Mouse (Mus musculus) spleen, adult 12 weeks (tissue): Measurements from ENCODE around the gene Zscan26.
"Not testable (repeated sequence)": the region's sequence is repeated elsewhere in the genome, so short reads cannot be mapped to it uniquely, and the experiment has no call there.

Experiments
- DNase-seq: peaks from one replicate; pipeline ENCODE4 v3.0.0; 2022; ENCODE audit warnings: low spot score

Zscan26 gene

DNA sequence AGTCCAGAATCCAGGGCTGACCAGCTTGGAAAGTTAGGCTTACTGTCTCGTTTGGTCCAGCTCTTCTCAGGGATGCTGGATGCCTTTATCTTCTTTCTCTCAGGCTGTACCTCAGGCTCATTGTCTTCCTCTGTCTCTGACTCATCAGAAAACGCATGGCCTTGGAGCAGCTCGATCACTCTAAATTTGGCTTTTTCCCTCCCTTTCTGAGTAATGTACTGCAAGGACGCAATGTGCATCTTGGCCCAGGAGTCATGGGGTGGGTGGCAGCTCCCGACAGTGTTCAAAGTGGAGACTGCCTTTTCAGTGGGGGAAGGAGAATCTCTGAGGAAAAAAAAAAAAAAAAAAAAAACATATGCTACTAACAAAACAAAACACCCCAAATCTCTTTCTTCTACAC lies 30.2 kb downstream of the Zscan26 start:
- DNase-seq = no peak

DNA sequence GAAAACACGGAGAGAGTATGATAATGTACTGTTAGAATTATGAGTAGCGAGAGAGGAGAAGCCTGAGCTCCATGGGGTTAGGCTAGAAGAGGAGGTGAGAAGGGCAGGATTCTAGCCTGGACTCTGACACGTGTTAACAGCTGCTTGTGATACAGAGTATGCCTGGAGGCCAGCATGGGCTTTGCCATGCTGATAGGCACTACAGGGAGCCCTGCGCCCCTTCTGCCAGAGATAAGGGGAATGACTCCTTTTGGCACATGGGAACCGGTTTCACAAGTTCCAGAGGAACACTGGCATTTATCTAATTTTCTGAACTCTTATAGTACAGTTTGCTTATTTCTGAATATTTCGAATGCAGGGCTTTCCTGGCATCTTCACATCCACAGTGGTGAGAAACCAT lies 34.7 kb downstream of the Zscan26 start:
- no peak for DNase-seq

DNA sequence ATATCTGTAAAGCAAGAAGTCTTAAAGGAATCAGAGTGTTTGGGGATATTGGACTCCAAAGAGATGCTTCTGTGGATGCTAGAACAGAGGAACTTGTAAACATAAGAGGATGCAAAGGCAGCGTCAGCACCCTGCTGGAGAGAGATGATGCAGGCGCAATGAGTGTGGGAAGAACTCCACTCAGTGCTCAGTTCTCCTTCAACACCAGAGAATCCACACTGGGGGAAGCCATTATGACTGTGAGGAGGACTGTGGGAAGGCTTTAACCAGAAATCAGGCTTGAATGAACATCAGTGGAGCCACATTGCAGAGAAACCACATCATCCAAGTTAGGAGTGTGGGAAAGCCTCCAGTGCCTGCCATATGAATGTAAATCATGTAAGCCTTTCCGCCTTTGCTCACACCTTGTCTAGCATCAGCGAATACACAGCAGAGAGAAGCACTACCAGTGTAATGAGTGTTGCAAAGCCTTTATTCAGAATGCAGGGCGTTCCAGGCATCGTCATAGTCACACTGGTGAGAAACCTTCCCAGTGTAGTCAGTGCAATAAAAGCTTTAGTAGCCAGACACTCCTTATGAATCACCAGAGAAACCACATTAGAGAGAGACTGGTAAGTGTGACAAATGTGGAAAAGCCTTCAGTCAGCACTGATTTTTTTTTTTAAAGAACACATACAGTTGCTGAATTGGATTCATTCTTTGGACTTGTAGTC lies 36.1 kb downstream of the Zscan26 start:
- no peak for DNase-seq

- no peak for DNase-seq
Observed at GRCm38 (mm10) chr13:21415750-21416149, 37.8 kb downstream of the Zscan26 start.

DNA sequence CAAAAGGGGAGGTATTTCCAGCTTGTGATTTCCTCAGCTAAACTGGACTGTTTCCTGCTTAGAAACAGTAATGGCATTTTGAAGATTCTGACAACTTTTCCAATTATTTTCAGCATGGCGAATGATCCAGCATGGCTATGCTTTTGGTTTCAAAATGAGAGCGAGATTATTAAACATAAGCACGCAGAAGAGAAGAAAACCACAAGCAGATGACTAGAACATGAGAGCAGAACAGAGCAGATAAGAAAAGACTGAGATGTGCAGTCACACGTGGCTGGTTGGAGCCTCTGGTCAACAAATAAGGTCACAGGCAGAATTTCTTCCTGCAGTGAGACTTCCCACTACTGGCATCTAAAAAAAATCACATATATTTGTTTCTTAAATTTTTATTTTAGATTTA lies 38.3 kb downstream of the Zscan26 start:
- no peak for DNase-seq

DNA sequence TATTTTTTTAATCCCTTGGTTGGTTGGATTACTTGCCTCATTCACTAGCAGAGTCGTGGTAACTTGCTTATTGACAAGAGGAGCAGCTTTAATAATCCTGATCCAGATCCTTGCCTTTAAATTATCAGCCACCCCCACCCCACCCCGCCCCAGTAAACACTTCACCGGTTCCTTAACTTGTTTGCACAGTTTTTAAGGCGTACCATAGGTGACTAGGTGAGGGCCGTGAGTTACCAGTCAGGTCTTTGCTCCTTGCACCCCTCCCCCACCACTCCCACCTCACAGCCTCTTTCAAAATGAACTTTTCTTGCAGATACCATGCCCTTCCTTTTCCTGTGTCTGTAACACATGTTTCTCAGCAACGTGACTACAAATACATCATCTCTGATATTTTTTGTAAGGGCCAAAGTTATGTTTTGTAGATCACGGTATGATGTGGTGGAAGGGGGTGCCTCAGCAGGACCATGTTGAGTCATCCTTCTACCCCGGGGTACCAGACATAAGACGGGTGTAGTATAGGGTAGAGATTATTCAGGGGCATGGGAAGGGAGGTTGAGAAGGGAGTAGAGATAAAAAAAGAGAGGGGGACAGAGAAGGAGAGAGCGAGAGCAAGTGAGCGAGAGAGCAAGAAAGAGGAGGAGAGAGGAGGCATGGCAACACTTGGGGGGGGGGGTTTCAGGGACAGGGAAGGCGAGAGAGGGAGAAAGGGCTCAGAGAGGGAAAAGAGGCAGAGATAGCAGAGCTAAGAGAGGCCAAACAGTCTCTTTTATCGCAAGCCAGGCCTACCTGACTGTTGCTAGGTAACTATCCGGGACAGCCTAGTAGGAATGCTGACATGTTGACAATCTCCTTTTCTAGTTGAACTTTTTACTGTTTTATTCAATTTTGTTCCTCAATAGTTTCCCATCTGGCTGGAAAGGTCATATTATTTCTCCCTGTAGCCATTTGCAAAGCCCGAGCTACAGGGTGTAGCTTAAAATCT lies 39.0 kb downstream of the Zscan26 start:
- no peak for DNase-seq

DNA sequence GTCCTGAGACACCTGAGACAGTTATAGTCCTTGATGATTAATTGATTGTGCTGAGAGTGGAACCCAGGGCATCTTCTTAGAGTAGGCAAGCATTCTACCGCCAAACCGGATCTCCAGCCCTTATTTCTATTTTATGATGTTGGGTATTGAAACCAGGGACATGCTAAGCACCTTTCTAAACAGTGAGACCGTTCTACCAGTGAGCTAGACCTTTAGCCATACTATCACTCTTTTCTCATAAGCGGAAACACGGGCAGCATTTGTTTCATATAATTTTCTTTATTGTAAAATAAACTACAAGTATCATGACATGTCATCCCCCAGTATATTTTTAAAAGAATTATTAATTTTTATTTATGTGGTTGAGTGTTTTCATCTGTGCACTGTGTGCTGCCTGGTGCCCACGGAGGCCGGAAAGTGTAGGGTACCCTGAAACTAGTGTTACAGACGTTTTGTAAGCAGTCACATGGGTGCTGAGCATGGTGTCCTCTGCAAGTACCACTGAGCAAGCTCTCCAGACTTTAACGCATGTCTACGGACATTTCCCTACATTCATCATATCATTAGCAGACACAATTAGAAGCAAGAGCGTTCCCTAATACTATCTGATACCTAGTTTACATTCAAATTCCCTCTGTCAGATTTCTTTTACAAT lies 44.6 kb downstream of the Zscan26 start:
- DNase-seq = no peak

GRCm38 (mm10) chr13:21407969-21408804 lies 45.3 kb downstream of the Zscan26 start:
- peak; percentile 29 for DNase-seq

DNA sequence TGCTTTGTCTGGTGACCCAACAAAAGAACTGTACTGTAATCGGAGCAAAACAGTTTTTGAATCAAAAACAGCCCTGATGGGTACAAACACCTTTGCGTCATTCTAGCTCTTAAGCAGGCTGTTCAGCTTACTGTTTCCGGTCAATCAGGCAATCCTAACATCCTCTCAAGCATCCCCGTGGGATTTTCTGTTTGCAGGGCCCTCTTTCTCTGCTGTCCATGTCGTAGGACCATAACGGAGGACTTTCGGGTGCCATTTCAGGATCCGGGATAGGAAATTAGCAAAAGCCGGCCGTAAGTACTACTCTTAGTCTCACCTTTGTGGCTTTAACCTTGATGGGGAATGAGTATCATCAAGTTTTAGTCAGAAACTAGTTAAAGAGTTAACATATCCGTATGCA lies 46.2 kb downstream of the Zscan26 start:
- DNase-seq = no peak

DNA sequence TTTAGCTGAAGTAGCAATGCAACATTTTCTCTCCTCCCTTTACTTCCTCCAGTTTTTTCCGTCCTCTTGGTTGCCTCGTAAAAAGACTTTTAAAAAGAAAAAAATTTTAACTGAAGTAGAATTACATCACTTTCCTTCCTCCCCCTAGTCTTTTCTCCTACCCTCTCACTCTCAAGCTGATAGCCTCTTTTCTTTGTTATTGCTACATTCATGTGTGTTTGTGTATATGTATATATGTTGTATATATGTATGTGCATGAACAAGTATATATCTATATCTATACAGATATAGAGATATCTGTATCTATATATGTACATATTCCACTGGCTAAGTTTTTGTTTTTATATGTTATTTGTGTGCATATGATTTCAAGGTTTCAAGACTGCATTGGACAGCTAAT lies 50.7 kb downstream of the Zscan26 start:
- DNase-seq = no peak

DNA sequence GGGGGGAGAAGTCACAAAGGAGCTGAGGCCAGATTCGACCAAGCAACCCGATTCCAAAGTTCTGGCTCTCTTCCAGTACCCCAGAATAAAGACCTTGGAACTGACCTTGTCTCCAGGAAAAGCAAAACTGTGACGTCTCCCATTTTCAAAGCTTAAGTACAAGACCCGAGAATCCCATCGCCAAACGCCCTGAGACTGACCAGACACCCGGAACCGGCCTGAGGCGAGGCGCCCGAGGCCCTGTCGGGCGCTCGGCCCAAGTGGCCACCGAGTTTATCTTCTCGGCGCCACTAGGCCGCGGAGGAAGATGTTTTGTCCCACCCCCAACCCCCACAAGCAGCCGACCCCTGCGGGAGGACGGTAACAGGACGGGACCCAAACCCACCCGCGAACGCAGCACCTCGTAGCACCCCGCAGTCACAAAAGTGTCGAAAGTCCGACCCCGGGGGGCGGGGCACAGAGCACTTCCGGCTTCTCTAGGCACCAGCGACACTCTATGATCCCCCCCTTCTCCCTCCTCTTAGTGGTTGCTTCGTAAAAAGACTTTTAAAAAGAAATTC lies 51.2 kb downstream of the Zscan26 start, which contains the start of gene Zkscan3:
TSS of gene Zkscan3 (minus strand) at position 469 of the 560 bp plus-strand sequence.
- DNase-seq = peak; percentile 76

GRCm38 (mm10) chr13:21401636-21402286 lies 51.8 kb downstream of the Zscan26 start:
- DNase-seq = no peak

- DNase-seq = no peak
Observed at GRCm38 (mm10) chr13:21401166-21401565, 52.4 kb downstream of the Zscan26 start.

DNA sequence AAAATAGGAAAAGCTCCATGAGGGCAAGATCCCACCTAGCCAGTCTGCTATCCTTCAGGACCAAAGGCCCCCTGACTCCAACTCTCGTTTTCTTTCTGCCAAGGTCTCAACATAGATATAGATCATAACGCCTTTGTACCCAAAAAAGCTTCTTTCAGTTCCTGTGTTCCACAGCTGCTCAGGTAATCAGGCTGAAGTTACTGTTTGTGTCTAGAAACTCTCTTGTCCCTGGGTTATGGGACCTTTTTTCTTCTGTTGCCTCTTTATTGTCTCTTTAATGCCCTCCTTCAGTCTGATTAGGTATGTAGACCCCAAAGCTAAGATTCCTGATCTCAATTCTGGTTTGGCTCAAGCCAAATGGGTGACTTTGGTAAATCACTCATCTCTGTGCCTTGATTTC lies 56.0 kb downstream of the Zscan26 start:
- DNase-seq = no peak

GRCm38 (mm10) chr13:21396048-21396447 lies 57.5 kb downstream of the Zscan26 start:
- not testable (repeated sequence) for DNase-seq

DNA sequence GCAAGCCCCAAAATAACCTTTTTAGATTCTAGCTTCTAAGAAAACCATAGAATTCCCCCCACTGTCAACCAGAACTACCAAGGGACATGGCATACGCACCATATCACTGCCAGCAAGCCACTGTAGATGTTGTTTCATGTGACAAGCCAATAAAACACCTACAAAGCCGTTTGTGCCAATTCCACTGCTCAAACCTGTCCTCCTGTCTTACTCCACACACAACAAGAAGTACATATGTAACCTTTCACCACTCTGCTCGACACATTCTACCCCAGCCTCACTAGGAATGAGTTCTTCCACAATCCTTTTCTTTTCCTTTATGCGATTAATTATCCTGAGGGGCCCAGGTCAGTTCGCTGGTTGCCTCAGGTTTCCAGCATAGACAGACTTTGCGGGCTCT lies 57.9 kb downstream of the Zscan26 start:
- no peak for DNase-seq

DNA sequence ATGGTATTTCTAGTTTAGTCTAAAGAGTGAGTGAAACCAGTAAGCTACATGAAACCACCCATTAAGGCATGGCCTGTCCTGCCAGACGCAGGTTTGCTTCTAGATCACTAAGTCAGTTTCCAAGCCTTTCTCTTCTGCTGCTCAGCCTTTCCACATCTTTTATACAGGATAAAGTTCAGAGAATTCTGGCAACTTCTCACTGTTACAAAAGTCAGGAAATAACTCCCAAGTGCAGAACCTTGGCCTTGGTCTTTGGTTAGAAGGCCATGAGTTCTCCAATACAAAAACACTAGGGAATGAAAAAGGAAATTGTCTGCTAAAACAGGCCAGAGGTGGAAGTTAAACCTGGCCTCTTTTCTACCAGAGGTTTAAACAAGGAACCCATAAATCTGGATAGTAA lies 58.3 kb downstream of the Zscan26 start:
- no peak for DNase-seq
